Mouse (Mus musculus) C2C12 (cell line): ENCODE data around the gene Cux2.

ENCODE experiments used
- CEBPB ChIP-seq: IDR thresholded peaks from one replicate; pipeline ENCODE4 v1.6.1; 2011; ENCODE audit warnings: low read depth, mild to moderate bottlenecking, control low read depth, moderate library complexity
- CTCF ChIP-seq: IDR thresholded peaks from one replicate; pipeline ENCODE4 v1.5.1; 2011; ENCODE audit not compliant: control insufficient read depth, insufficient read depth, insufficient read length
- FOSL1 ChIP-seq: IDR thresholded peaks from one replicate; pipeline ENCODE4 v1.8.0; 2011; ENCODE audit warnings: mild to moderate bottlenecking, low read length; ENCODE audit not compliant: poor library complexity, insufficient read depth, severe bottlenecking
- MAX ChIP-seq: IDR thresholded peaks from one replicate; pipeline ENCODE4 v1.6.1; 2011; ENCODE audit warnings: mild to moderate bottlenecking, control low read depth
- MYOD1 ChIP-seq: IDR thresholded peaks from one replicate; pipeline ENCODE4 v1.6.1; 2011; ENCODE audit warnings: low read depth; ENCODE audit not compliant: control insufficient read depth, insufficient read length
- USF1 ChIP-seq: IDR thresholded peaks from one replicate; pipeline ENCODE4 v1.6.1; 2011; ENCODE audit warnings: low read depth, mild to moderate bottlenecking, control low read depth, moderate library complexity

DNA sequence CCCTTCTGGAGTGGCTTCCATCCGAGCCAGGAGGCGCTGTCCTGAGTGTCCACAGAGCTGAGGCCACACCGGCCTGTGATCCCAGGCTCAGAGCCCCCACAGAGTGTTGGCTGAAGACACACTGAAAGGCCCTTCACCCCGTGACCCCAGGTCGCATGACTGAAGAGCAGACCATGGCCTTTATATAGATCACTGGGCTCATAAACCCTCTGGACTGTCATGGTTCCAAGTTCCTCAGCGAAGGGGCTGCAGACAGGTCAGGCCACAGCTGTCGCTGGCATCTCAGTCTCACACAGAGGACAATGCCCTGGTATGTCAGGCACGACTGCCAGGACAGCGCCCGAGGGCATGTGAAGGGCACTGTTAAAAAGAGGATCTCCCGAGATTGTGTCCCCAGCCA, 42.9 kb upstream of the Cux2 start:
- TF ChIP-seq CTCF (no peak), CEBPB (no peak), USF1 (no peak), MAX (no peak), FOSL1 (no peak), MYOD1 (no peak)
